Mouse (Mus musculus): ENCODE measurements at regions not wholly inside any gene's neighbourhood (a gene's known extent, or its start where the extent isn't known, plus 50 kb on each side); places are given as distances from the start of the nearest gene placed in this dataset.
A peak's percentile ranks its signal among the peaks of the same experiment; 100 is the strongest.
"Not testable (repeated sequence)": the region's sequence is repeated elsewhere in the genome, so short reads cannot be mapped to it uniquely, and the experiment has no call there.

DNA sequence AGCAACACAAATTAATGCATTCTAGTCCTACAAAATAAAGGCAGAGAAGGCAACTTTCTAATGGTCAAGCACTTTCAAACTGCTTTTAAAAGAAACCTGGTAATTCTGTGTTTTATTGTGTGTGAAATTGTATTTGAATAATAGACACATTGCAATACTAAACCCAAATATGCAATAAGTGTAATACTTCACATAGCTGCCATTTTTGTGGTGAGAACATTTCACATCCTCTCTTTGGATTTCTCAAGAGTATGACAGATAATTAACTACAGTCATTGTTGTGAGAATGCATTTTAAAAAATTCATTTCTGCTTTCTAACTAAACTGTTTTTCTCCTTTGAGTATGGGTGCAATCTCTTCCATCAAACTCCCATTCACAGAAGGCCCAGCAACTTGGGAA, 256.4 kb downstream of the Sema3d start:
- no peak for DNase-seq

- peak in 1 of 2 experiments; percentile 4 for DNase-seq
Observed at GRCm38 (mm10) chr5:12646269-12646668, 263.1 kb downstream of the Sema3d start.

DNA sequence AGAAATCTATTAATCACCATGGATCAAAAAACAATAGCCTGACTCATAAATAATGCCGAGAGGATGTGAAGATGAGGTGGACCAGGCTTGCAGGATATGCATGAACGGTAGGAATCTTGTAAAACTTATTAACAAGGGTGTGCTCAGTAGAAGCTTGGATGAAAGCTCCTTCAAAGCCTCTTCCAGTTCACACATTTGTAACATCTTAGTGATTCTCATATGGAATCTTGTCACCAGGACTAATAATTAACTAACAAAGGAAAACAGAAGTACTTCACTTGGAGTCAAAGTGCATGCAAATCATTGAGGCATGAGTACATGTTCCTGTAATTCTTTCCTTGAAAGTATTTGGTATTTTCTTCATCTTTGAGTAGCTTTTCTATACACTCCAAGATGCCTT, 290.5 kb downstream of the Sema3d start:
- no peak for DNase-seq

- no peak for DNase-seq
Observed at GRCm38 (mm10) chr5:12674134-12674533, 290.9 kb downstream of the Sema3d start.

DNA sequence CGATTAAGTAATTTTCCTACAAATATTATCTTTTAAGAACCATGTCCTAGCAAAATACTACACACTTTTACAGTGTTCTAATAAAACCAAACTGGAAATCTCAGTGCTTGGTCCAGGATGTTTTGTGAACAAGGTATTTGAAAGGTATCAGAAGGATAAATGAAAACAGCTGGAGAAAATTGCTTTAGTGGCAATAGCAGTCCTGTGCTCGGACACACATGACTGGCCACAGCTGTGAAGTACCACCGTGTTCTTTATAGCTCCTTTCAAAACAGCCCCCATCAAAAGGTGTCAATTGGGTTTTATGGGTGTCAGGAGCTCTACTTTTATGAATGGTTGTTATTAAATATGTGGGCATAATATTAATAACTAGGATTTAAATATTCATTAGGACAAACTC, 293.5 kb downstream of the Sema3d start:
- no peak for DNase-seq

- peak in 1 of 2 experiments; percentile 11 for DNase-seq
Observed at GRCm38 (mm10) chr5:12714894-12715293, 331.7 kb downstream of the Sema3d start.

- no peak for DNase-seq
Observed at GRCm38 (mm10) chr5:12751514-12751913, 368.3 kb downstream of the Sema3d start.

DNA sequence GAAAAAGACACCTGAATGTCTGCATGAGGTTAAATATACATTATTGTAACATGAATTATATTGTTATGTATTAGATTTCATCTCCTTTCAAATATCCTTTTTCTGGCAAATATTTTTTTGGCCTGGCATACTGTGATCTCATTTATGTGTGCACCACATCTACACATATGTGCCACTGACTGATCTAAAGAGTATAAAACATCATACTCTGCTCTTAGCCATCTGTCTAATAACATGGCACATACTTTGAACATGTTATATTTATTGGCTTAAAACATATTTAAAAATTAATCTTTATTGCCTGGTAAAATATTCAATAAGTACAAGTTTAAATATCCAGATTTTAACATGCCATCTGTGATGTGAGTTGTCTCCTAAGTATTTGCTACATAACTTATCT, 365.6 kb upstream of the Sema3a start:
- DNase-seq = no peak

DNA sequence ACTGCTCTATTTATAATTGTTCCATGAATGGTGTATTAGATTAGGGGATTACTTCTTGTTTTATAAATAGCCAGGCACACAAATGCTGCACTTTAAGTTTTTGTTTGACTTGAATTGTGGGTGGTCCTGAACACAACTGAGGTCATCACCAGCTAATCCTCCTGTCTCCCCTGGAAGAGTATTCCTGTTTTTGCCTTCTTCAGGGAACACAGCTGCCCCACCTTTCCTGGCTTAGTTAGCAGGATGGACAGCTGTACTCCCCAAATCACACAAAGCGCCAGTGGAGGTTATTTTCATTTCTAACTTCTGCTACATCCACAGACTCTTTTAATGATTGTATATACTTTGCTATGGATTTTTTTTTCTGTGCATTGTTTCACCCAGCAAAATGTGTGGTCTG, 357.8 kb upstream of the Sema3a start:
- no peak for DNase-seq

DNA sequence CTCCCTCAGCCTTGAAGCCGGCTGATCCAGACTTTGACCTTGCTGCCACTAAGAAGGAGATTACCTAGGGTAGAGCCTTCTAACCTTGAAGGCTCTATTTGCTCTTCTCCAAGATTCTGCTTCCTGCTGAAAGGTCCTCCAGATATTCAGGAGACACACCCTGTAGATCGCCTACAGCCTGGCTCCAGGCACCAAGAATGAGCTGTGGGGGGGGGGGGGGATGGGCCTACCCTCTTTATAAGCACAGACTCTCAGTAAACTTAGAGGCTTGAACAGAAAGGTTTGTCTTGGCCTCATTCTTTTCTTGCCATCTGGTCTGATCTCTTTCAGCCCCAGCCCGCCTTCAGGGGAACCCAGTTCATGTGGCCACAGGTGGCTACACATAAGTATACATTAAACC, 342.5 kb upstream of the Sema3a start:
- no peak for DNase-seq

GRCm38 (mm10) chr5:12808729-12809128, 316.5 kb upstream of the Sema3a start:
- DNase-seq = no peak

DNA sequence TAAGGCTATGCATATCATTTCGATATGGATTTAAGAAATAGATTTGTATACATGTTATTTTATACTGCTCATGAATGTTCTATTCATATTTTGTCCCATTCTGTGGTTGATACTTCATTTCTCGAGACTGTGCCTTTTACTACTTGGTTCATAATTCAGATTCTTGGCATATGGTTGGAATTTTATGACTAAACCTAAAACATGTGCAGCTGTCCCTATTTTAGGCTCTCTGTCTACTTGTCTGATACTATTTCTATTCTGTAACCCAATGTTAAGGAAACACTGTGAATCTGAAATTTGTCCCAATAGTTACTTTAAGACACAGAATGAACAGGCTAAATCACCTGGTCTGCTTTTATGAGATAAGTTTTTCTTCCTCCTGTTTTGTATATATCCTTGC, 315.3 kb upstream of the Sema3a start:
- no peak for DNase-seq

GRCm38 (mm10) chr5:12847207-12847606, 278.0 kb upstream of the Sema3a start:
- not testable (repeated sequence) for DNase-seq

GRCm38 (mm10) chr5:12856869-12857268, 268.3 kb upstream of the Sema3a start:
- no peak for DNase-seq

DNA sequence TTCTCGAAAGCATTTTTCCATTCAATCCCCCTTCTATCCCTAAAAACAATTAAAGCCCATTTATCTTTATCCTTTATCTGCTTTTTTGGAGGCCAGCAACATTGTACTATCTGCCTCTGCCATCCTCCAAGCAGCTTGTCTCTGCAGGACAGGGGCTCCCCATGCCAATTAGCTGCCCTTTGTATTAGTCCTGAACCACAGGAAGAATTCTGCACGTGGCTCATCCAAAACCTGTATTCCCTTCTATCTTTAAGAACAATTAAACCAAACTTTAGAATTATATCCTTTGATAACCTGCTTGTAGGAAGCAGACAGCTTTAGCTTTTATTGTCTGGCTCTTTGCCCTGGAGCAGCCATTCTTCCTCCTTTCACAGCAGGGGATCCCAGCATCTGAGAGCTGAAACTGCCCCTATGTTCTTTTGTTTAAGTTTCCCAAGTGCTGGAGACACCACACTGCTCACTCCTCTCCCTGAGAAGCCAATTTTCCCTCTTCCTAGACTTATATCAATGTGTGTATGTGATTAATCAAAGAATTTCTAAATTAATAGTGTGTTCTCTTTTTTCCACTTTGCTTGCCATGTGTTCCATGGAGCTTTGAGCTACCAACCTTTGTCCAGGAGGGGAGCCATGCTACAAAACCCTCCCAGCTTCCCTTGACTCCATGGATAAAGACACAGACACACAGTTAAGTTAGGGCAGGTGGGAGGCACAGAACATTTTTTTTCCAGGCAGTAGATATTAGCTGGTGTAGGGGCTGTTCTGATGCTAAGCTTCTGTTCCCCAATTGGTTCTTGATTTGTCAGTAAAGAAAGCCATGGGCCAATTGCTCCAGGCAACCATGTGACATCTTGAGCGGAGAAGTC, 256.6 kb upstream of the Sema3a start:
- peak; percentile 14 to 35 for DNase-seq

DNA sequence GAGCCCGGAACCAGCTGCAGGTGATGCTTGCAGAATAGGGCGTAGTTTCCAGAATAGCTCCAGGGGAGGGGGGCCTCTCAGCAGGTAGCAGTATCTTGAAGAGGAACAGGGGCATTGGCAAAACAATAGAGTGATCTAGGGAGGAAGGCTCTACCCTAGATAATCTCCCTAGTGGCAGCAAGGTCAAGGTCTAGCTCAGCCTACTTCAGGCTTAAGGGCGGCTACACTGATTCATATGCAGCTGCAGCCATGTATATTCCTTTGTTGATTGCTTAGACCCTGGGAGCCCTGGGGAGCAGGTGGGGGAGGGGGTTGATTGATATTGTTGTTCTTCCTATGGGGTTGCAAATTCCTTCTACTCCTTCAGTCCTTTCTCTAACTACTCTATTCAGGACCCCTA, 252.3 kb upstream of the Sema3a start:
- no peak for DNase-seq

- DNase-seq = no peak
Observed at GRCm38 (mm10) chr5:12877595-12878296, 247.5 kb upstream of the Sema3a start.

DNA sequence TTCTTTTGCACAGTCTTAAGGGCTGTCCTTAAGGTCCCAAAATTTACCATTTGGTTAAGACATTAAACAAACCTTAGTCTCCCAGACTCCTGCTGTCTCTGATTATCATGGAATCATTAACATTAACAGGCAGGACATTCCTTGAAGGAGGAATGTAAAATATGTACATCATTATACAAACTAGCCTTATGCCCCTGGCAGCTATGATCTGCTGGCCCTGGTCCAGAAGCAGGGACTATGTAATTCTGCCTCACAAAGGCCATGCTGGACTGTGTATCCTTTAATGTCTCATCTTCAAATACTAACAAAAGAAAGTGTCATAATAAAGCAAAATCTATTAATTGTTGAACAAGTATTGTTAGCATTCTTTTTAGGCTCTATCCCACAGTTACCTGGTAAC, 232.9 kb upstream of the Sema3a start:
- peak in 1 of 2 experiments; percentile 4 for DNase-seq

DNA sequence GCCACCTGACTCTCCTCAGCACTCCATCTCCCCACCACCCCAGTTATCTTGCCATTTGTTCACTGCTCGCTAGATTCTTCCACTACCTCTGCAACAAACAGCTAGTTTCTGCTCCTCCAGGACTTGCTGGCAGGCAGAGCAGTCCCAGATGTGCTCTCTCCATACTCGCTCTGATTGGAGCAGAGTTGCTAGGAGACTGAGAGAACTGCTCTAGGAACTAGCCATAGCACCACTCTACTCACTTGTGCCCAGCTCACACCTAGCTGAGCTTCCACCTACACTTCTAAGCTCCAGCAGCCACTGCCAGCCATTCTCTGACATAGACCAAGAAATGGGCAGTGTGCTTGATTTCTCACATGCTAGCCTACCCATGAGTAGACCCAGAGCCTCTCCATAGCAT, 230.6 kb upstream of the Sema3a start:
- no peak for DNase-seq

DNA sequence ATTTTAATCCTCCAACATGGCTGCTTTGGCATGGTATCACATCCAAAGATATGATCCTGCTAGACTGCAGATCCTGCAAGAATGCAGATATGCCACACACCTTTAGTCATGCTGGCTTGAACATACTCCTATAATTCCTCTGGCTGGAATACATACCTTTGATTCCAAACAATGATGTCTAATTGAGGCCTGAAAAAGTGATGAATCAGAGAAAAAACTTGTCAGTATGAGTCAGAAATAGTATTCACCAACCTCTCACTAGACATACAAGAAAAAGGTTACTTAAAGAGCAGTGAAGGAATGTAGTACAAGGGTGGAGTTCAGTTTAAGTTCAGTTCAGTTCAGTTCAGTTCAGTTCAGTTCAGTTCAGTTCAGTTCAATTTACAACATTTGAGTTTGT, 214.5 kb upstream of the Sema3a start:
- DNase-seq = no peak

DNA sequence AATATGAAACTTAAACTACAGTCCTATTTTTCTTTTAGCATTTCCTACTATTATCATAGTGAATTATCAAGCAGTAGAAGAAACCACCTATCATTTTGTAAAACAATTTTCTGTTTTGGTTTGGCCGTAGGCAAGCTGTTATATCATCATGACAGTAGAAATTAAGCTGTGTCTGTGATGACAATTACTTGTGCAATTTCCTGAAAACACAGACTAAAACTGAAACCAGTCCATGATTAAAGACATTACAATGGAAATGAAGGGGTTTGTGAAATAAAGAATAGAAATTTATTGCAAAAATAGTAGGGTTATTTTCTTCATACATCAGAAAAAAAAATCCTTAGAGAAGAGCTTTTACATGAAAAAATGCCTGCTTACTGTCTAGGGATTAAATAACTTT, 210.8 kb upstream of the Sema3a start:
- no peak for DNase-seq

DNA sequence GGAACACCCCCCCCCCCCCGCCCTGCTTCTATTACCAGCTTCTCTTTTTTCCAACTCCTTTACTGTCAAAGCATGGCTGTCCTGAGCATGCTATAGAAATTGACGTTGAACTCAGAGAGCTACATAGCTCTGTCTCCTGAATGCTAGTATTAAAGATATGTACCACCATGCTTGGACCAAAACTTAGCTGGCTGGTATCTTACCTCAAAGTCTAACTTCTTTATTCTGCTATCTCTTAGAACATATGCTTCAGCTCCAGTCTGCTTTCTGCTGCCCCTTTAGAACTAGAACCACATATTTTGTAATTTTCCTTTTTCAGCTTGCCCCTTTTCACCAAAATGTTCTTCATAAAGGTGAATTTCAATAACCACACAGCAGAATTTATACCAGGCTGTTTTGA, 205.9 kb upstream of the Sema3a start:
- DNase-seq = no peak

DNA sequence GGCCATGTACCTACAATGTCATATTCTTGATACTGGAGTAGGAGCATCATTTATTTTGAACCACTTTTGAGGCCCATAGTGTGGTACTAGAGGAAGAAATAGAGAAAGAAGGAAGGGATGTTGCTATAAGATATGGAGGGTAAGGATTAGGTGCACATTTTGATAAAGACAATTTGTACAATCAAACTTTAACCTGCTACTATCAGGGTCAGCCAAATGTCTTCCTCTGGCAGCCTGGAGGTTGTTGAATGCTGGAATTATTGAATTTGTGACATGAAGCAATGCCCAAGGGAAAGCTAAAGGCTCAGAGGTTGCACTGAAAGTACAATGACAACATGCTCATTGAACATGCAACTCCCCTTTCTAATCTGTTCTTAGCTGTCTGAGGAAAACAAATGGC, 202.3 kb upstream of the Sema3a start:
- no peak for DNase-seq

DNA sequence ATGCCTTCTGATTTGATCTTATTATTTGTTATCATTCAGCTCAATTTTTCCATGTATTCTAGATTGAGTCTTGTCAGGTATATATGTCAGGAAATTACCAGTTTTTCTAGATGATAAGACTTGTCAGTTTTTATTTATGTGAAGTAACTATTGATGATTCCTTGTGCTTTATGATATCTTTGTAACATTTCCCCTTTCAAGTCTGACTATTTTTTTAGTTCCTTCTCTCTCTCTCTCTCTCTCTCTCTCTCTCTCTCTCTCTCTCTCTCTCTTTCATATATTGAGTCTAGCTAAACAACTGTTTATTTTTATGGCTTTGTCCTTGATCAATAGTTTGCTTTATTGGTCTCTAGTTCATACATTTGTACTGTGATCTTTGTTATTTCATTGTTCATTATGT, 199.7 kb upstream of the Sema3a start:
- DNase-seq = no peak
